Mouse (Mus musculus): Measurements from ENCODE around the gene Cmss1. TPM values are rescaled to one million over a fixed set of nuclear protein-coding genes. Genes with fewer than 3 reads are reported as not detected.
A peak's percentile ranks its signal among the peaks of the same experiment; 100 is the strongest.

Gene Cmss1
- total and polyA plus RNA-seq, 2 experiments = 3.1 to 7.8 TPM

GRCm38 (mm10) chr16:57544441-57544840 is 62.2 kb downstream of the Cmss1 start:
- TF ChIP-seq CTCF (IDR thresholded peaks at IDR 0.05; ENCODE audit: low read depth, low read length) (no peak), POLR2A (IDR thresholded peaks at IDR 0.05; ENCODE audit: extremely low read depth, insufficient read depth, low read length) (no peak)

DNA sequence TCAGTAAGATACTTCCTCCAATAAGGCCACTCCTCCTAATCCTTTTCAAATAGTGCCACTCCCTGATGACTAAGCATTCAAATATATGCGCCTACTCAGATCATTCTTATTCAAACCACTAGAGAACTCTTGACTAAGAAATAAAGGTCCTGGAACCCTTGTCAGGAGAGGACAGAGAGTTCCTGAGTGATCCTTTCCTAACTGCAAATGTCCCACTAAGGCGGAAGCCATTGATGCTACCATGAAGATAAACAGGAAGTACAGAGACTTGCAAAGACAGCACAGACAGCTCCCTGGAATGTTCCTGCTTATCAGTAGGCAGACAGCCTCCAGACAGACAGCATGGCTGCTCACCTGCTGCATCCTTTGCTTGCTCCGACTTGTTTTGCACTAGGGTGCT is 63.4 kb downstream of the Cmss1 start:
- H3K36me3 ChIP-seq (ENCODE audit: control insufficient read depth, insufficient read depth, low read length) = no peaks in the 10 kb centered on the region
- no peak overlapping the region for H3K4me3 ChIP-seq (ENCODE audit: insufficient read depth, low read depth, low read length)
- no peaks in the 10 kb centered on the region; the same call in 1 of the 2 replicates for H3K4me1 ChIP-seq (ENCODE audit: control insufficient read depth, insufficient read depth, low read length)
- no peak overlapping the region for H3K27ac ChIP-seq (replicated peaks; ENCODE audit: insufficient read depth, low read depth, low read length)
- 0 out of 2 replicates have a peak, but pooled peaks cover 2% of the 10 kb centered on the region for H3K79me2 ChIP-seq (ENCODE audit: control insufficient read depth, insufficient read depth, low read length)
- no peaks in the 10 kb centered on the region for H3K27me3 ChIP-seq (ENCODE audit: control insufficient read depth, insufficient read depth, low read length)
- no peak overlapping the region for H3K9ac ChIP-seq (ENCODE audit: low read depth, low read length)
- TF ChIP-seq CTCF (IDR thresholded peaks at IDR 0.05; ENCODE audit: low read depth, low read length) (no peak), POLR2A (IDR thresholded peaks at IDR 0.05; ENCODE audit: extremely low read depth, insufficient read depth, low read length) (no peak)
- no peak for DNase-seq (ENCODE audit: extremely low read depth, low read depth, low spot score)
- 77% methylated on average over 3 of the region's 3 CpGs for WGBS

More at GRCm38 (mm10) chr16:57544441-57544840, 62.2 kb downstream of the Cmss1 start:
- H3K4me3 ChIP-seq (ENCODE audit: insufficient read depth, low read depth, low read length) = no peak overlapping the region
- H3K27me3 ChIP-seq (ENCODE audit: control insufficient read depth, insufficient read depth, low read length) = peaks cover 6% of the 10 kb centered on the region
- no peaks in the 10 kb centered on the region for H3K36me3 ChIP-seq (ENCODE audit: control insufficient read depth, insufficient read depth, low read length)
- no peak overlapping the region for H3K27ac ChIP-seq (replicated peaks; ENCODE audit: insufficient read depth, low read depth, low read length)
- no peak overlapping the region for H3K9ac ChIP-seq (ENCODE audit: low read depth, low read length)
- H3K4me1 ChIP-seq (ENCODE audit: control insufficient read depth, insufficient read depth, low read length) = peaks cover 1% of the 10 kb centered on the region; the same call in 1 of the 2 replicates
- no peak for DNase-seq (ENCODE audit: extremely low read depth, low read depth, low spot score)
- WGBS = 74% methylated on average over 8 of the region's 8 CpGs
- 0 out of 2 replicates have a peak, but pooled peaks cover 2% of the 10 kb centered on the region for H3K79me2 ChIP-seq (ENCODE audit: control insufficient read depth, insufficient read depth, low read length)

DNA sequence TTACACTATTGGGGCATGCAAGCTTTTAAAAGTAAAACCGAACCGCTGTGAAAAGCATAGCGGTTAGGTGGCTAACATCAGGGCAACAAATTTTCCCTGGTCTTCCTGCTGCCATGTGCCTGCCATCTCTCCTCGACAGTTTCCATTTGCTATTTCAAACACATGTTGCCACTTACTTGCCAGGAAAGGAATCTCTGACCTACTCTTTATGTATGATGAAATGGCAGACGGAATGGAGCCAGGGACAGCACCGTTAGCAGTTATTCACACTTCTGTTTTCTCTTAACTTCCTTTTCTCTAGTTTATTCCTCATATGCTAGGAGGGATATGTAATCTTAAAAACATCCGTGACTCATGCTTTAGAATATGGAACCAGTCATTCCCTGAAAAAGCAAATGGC is 70.2 kb downstream of the Cmss1 start:
- no peak overlapping the region for H3K4me3 ChIP-seq (ENCODE audit: insufficient read depth, low read depth, low read length)
- TF ChIP-seq POLR2A (IDR thresholded peaks at IDR 0.05; ENCODE audit: extremely low read depth, insufficient read depth, low read length) (no peak), CTCF (IDR thresholded peaks at IDR 0.05; ENCODE audit: low read depth, low read length) (no peak)
- H3K79me2 ChIP-seq (ENCODE audit: control insufficient read depth, insufficient read depth, low read length) = no peaks in the 10 kb centered on the region; the same call in 1 of the 2 replicates
- peaks cover 5% of the 10 kb centered on the region; the same call in 1 of the 2 replicates for H3K4me1 ChIP-seq (ENCODE audit: control insufficient read depth, insufficient read depth, low read length)
- peak; percentile 35 for DNase-seq (ENCODE audit: extremely low read depth, low read depth, low spot score)
- H3K9ac ChIP-seq (ENCODE audit: low read depth, low read length) = no peak overlapping the region
- WGBS = 91% methylated on average over 7 of the region's 7 CpGs
- no peaks in the 10 kb centered on the region for H3K36me3 ChIP-seq (ENCODE audit: control insufficient read depth, insufficient read depth, low read length)
- H3K27ac ChIP-seq (replicated peaks; ENCODE audit: insufficient read depth, low read depth, low read length) = no peak overlapping the region
- no peaks in the 10 kb centered on the region for H3K27me3 ChIP-seq (ENCODE audit: control insufficient read depth, insufficient read depth, low read length)

DNA sequence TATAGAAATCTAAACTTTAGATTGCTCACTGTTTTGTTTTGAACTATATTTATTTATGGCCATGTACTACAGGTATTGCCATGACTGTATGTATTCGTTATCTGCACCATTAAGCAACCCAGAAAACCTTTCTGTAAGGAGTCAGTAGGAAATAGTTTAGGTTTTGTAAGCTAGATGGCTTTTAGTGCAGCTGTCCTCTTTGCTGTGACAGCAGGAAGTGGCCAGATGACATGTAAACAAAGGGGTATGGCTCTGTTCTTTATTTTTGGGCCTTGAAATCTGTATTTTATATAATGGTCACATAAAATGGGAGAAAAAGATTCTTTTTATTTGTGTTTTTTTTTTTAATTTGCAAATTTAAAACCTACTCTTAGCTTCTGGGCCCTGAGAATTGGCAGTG is 71.9 kb downstream of the Cmss1 start:
- H3K27ac ChIP-seq (replicated peaks; ENCODE audit: insufficient read depth, low read depth, low read length) = no peak overlapping the region
- H3K4me1 ChIP-seq (ENCODE audit: control insufficient read depth, insufficient read depth, low read length) = peaks cover 5% of the 10 kb centered on the region; the same call in 1 of the 2 replicates
- H3K36me3 ChIP-seq (ENCODE audit: control insufficient read depth, insufficient read depth, low read length) = no peaks in the 10 kb centered on the region
- no peaks in the 10 kb centered on the region; the same call in 1 of the 2 replicates for H3K79me2 ChIP-seq (ENCODE audit: control insufficient read depth, insufficient read depth, low read length)
- H3K27me3 ChIP-seq (ENCODE audit: control insufficient read depth, insufficient read depth, low read length) = no peaks in the 10 kb centered on the region
- WGBS = 74% methylated on average over 1 of the region's 1 CpGs
- H3K9ac ChIP-seq (ENCODE audit: low read depth, low read length) = no peak overlapping the region
- no peak for DNase-seq (ENCODE audit: extremely low read depth, low read depth, low spot score)
- TF ChIP-seq CTCF (IDR thresholded peaks at IDR 0.05; ENCODE audit: low read depth, low read length) = no peak
- no peak for TF ChIP-seq POLR2A (IDR thresholded peaks at IDR 0.05; ENCODE audit: extremely low read depth, insufficient read depth, low read length)
- no peak overlapping the region for H3K4me3 ChIP-seq (ENCODE audit: insufficient read depth, low read depth, low read length)

DNA sequence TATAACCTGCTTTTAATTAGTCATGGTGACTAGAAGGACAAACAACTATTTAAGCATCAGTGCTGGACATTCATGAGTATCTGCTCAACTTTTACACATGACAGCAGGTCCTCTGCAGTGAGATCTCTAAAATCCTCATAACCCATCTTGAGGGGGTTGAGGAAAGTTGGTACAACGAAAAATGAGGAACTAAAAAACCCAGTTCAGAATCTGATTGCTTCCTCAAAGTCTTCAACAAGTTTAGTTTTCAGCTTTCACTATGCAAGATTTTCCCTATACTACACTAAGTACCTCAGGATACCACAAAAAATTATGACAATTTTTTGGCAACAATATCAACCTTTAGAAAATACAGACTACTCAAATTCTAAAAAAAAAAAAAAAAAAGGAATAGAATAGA is 72.3 kb downstream of the Cmss1 start:
- Histone ChIP-seq H3K79me2 (ENCODE audit: control insufficient read depth, insufficient read depth, low read length) (no peaks in the 10 kb centered on the region; the same call in 1 of the 2 replicates), H3K4me3 (ENCODE audit: insufficient read depth, low read depth, low read length) (no peak overlapping the region), H3K27me3 (ENCODE audit: control insufficient read depth, insufficient read depth, low read length) (no peaks in the 10 kb centered on the region), H3K27ac (replicated peaks; ENCODE audit: insufficient read depth, low read depth, low read length) (no peak overlapping the region), H3K4me1 (ENCODE audit: control insufficient read depth, insufficient read depth, low read length) (peaks cover 5% of the 10 kb centered on the region; the same call in 1 of the 2 replicates), H3K9ac (ENCODE audit: low read depth, low read length) (no peak overlapping the region), H3K36me3 (ENCODE audit: control insufficient read depth, insufficient read depth, low read length) (no peaks in the 10 kb centered on the region)
- TF ChIP-seq POLR2A (IDR thresholded peaks at IDR 0.05; ENCODE audit: extremely low read depth, insufficient read depth, low read length) (no peak), CTCF (IDR thresholded peaks at IDR 0.05; ENCODE audit: low read depth, low read length) (no peak)
- no peak for DNase-seq (ENCODE audit: extremely low read depth, low read depth, low spot score)
- 85% methylated on average over 1 of the region's 1 CpGs for WGBS

DNA sequence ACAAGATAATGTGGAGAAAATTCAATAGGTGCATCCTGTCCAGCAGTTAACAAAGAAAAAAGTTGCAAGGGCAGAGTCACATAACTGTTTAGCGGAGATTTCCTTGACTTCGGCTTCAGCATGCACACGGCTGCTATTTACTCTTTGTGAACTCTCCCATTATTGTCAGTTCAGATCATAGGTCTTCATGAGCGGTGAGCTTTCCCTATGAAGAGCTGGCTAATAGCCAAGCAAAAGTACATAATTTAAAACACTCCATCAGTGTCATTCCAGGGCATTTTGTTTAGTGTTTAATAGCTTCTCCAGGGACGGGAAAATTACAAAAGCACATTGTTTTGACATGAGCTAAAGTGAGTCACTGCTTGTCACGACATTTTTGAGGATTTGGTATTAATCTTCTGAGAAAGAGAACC is 74.6 kb downstream of the Cmss1 start:
- Histone ChIP-seq H3K27me3 (ENCODE audit: control insufficient read depth, insufficient read depth, low read length) (no peaks in the 10 kb centered on the region), H3K4me3 (ENCODE audit: insufficient read depth, low read depth, low read length) (no peak overlapping the region), H3K4me1 (ENCODE audit: control insufficient read depth, insufficient read depth, low read length) (peaks cover 5% of the 10 kb centered on the region; the same call in 1 of the 2 replicates), H3K79me2 (ENCODE audit: control insufficient read depth, insufficient read depth, low read length) (no peaks in the 10 kb centered on the region), H3K36me3 (ENCODE audit: control insufficient read depth, insufficient read depth, low read length) (no peaks in the 10 kb centered on the region), H3K9ac (ENCODE audit: low read depth, low read length) (no peak overlapping the region), H3K27ac (replicated peaks; ENCODE audit: insufficient read depth, low read depth, low read length) (no peak overlapping the region)
- no peak for DNase-seq (ENCODE audit: extremely low read depth, low read depth, low spot score)
- WGBS = 36% methylated on average over 6 of the region's 6 CpGs
- TF ChIP-seq POLR2A (IDR thresholded peaks at IDR 0.05; ENCODE audit: extremely low read depth, insufficient read depth, low read length) (no peak), CTCF (IDR thresholded peaks at IDR 0.05; ENCODE audit: low read depth, low read length) (no peak)
